Mouse (Mus musculus) cerebellum, adult (tissue): ENCODE results near the gene Ube2q1.
"Not testable (repeated sequence)": the region's sequence is repeated elsewhere in the genome, so short reads cannot be mapped to it uniquely, and the experiment has no call there.

ENCODE experiments used
- ATAC-seq: cut with Nextera tagmentation; 2 replicates; pipeline ENCODE4 v1.9.2; 2017; ENCODE audit warnings: mild to moderate bottlenecking, moderate library complexity, mixed read lengths; ENCODE audit not compliant: insufficient number of reproducible peaks, low FRiP score, low TSS enrichment

Gene Ube2q1

DNA sequence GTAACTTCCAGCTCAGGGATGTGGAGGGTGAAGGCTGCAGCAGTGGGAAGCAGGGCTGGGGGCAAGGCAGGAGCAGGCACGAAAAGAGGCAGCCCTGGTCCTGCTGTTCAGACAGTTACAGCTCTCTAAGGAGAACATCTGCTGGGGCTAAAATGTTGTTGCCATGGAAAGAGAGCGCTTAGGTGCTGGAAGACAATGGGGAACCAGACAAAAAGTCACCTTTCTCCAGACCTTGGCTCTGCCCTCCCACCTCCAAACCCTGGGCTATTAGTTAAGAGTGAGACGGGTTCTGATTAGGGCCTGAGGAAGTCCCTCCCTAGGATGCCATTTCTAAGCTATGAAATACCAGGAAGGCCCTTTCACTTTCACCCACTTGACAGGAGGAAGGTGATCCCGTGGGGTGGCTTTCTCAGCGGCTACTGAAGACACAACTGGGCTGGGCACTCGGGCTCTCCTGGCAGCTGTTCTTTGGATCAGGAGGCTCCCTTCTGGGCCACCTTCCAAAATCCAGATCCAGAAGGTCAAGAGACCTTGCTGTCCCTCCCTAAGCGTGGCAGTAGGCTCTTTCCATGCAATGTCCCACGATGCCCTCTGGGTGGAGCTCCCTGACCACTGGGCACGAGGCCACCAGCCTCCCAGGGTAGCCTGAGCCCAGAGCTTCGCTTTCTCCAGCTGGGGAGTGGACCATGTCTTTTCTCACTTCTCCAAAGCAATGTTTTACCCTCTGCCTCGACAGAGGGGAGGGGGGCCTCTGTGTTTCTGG, 11.8 kb downstream of the Ube2q1 start:
- peak; percentile 66; the same call in 1 of the 2 replicates for ATAC-seq

DNA sequence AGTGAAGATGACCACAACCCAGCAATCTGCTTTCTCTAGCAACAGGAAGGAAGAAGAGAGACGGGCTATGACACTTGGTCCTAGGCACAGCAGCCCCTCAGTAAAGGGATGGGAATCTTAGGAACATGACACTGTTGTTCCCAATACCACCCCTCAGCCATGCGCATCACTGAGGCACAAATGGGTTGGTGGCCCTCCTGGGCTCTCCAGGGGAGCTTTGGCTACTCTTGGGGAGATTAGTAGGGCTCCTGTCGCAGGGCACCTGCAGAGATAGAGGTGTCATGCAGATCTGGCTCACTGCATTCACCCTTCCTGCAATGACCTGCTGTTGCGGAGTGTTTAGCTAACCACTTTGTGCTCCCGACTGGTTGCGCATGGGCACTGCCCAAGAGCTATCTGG, 12.9 kb downstream of the Ube2q1 start:
- no peak for ATAC-seq

DNA sequence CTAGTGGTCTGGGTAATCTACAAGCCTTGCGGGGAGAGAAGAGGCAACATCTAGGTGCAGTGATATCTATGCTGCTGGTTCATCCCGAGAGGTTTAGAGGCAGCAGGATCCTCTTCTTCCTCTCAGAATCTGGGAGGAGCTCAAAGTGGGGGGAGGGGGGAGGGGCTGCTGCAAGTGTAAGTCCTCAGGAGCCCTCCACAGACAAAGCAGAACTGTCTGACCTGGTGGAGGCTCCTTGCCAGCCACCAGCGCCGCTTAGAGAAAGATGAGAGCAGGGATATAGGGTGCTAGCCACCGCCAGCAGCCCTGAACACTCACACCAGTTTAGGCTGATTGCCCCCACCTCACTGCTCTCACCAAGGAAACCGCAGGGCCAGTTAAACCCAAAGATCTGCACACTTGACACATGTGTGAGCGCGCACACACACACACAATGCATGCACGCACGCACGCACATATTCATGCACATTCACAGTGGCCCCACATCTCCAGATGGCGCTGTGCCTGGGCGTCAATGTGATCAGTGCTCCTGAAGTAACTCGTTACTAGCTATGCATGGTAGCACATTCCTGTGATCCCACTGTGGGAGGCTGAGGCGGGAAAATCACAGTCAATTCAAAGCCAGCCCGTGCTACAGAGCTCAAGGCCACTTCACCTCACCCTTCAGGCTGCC, 15.4 kb downstream of the Ube2q1 start:
- ATAC-seq: no peak

- no peak for ATAC-seq
Observed at GRCm38 (mm10) chr3:89794616-89795015, 21.2 kb downstream of the Ube2q1 start.

- ATAC-seq: no peak
Observed at GRCm38 (mm10) chr3:89795746-89796145, 22.3 kb downstream of the Ube2q1 start.

DNA sequence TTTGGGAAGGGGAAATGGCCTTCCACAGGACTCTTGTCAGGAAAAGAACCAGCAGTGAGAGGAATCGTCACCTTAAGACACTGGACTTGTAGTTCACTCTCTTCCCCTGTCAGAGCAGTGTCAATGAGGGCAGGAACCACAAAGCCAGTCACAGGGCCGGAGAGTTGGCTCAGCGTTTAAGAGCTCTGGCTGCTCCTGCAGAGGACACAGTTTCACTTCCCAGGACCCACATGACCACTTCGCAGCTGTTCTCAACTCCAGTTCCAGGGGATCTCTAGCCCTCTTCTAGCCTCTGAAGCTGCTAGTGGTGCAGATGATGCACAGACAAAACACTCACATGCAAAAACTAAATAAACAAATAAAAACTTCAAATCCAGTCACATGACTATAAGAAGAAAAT, 22.9 kb downstream of the Ube2q1 start:
- no peak for ATAC-seq

DNA sequence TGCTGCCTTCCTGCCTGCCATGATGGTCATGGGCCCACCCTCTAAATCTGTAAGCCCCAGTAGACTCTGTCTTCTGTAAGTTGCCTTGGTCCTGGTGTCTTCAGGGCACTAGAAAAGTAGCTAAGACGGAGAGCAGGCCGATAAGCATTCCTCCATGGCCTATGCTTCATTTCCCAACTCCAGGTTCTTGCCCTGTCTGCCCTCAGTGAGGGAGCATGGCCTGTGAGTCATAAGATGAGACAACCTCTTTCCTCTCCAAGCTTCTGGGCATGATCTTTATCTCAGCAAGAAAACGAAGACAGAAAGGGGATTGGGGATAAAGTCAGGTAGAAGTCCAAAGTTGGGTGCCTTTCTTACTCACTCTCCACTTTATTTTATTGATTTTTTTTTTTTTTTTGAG, 25.1 kb downstream of the Ube2q1 start:
- ATAC-seq: no peak

DNA sequence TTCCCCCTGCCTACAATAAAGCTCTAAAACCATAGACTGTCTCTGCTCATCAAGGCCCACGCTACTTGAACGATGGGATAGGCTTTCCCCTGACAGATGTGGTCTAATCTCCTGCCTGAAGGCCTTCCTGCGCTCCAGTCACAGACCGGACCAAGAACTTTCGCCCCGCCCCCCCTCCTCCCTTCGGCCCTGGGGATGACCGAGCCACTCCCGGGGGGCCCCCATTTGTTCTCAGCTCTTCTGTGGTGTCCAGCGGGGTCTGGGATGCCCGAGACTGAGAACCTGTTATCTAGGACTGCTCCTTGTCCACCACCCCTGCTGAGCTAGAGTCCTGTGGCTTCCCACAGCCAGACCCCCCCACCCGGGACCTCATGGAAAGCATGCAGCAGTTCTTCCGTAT, 26.1 kb downstream of the Ube2q1 start:
- no peak for ATAC-seq

DNA sequence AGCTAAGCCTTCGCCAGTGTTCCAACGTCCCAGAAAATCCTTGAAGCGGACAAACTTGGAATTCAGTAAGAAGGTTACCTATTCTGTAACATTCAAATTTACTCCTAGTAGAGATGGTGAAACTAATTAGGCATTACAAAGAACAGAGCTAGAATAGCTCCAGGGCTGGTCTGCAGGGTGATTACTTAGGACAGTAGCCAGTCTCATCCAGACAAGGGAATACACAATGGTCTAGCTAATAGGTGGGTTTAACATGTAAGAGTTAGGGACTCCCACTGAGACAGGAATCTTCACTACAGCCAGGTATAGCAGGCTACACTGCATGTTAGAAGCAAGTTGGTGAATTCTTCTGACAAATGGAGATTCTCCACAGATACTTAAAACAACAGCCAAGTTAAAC, 26.7 kb downstream of the Ube2q1 start:
- not testable (repeated sequence) for ATAC-seq

DNA sequence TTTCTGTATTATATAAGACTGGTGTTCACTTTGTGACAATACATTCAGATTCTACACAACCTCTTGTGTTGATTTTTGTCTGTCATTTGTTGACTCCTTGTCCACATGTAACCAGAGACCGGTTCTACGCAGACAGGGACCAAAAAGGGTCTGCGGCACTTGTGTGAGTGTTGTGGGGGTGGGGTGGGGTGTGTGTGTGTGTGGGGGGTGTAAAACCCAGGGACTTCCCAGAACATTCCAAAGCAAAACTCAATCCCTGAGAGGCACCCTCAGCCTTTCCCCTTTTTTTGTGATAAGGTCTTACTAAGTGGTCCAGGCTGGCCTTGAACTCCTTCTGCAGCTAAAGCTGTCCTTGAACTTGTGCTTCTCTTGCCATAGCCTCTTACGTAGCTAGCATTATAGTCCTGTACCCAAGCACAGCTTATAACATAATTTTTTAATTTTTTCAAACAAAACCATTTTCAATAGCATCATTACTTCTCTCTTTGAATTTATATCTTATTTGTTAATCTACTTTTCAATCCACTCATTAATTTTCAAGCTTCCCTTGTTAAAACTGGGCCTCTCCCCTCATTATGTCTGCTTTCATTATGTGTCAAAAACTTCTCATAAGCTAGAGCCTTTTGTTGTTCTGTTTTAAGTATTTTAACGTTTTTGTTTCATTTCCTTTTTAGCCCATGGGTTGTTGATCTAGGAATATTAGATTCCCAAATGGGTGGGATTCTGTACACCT, 27.5 kb downstream of the Ube2q1 start:
- ATAC-seq: no peak

- ATAC-seq: no peak
Observed at GRCm38 (mm10) chr3:89801507-89801847, 28.1 kb downstream of the Ube2q1 start.

DNA sequence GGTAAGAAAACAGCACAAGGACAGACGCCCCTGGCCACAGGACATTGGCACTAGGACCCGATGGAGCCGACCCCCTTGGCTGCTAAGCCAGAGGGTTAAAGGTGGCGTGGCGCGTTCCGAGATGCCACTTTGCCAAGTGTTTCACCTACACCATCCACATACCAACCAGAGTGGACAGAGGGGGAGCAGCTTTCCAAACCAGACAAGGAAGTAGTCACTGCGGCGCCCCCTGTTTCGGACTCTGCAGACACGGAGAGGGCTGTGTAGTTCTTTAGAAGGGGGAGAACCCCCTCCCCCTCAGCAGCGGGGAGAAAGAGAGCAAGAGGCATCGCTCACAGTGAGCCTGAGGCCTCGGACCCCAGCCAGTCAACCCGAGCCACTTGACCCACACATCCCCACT, 29.5 kb downstream of the Ube2q1 start:
- ATAC-seq: no peak

GRCm38 (mm10) chr3:89805179-89805578, 31.8 kb downstream of the Ube2q1 start:
- no peak for ATAC-seq

- no peak for ATAC-seq
Observed at GRCm38 (mm10) chr3:89806751-89807150, 33.3 kb downstream of the Ube2q1 start.

DNA sequence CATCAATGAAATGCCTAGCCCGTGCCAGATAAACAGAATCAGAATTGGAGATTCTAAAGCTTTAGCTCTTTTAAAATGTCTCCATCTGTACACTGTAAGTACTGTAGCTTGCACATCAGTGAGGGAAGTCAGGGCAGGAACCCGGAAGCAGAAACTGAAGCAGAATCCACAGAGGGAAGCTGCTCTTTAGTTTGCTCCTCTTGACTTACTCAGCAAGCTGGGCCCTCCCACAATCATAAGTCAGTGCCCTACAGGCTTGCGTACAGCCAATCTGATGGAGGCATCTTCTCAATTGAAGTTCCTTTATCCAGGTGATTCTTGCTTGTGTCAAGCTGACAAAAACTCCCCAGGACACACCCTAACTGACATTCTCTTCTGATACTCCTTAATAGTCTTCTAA, 33.8 kb downstream of the Ube2q1 start:
- no peak for ATAC-seq

GRCm38 (mm10) chr3:89807881-89808280, 34.5 kb downstream of the Ube2q1 start:
- no peak for ATAC-seq

DNA sequence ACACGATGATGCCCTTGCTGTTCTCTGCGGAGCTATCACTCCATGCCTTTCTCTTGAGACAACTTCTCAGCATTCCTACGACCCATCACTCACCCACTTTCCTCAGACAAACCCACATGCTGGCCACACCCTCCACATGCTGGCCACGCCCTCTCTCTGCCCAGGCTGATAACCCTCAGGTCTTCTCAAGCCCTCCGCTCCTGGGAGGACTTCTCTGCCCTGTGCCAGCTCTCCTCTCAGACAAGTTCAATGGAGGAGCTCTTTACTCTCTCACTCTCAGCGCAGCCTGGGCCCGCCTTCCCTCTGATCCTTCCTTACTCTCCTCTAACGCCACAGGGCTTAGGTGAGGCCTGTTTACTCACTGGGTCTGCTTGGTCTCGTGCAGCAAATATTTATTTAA, 35.2 kb downstream of the Ube2q1 start:
- ATAC-seq: no peak

DNA sequence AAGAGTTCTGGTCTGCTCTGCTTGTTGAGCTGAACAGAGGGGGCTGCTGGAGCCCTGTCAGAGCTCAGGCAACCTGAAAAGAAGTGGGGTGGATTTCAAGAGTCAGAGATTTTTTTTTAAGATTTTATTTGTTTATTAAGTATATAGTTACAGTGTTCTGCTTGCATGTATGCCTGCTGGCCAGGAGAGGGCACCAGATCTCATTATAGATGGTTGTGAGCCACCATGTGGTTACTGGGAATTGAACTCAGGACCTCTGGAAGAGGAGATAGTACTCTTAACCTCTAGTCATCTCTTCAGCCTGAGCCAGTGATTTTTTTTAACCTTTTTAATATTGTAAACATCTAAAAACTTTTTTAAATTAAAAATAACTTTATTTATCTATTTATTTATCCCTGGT, 37.4 kb downstream of the Ube2q1 start:
- ATAC-seq: no peak

DNA sequence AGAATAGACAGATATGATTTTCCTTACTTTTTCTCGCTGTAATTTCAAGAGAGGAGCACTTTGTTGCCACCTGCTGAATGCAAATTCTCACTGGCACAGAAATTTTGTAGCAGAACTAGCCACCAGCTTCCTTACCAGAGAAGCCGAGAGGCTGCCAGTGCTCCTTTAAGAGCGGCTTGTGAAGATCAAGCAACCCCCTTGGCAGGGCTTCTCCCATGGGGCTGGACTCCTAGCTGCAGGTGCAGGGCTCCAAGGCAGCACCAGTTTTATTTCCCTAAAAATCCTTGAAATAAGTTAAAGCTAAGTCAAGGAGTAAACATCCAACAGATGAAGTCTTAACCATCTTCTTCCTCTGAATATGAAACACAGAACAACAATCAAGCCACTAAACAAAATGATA, 38.8 kb downstream of the Ube2q1 start:
- no peak for ATAC-seq

DNA sequence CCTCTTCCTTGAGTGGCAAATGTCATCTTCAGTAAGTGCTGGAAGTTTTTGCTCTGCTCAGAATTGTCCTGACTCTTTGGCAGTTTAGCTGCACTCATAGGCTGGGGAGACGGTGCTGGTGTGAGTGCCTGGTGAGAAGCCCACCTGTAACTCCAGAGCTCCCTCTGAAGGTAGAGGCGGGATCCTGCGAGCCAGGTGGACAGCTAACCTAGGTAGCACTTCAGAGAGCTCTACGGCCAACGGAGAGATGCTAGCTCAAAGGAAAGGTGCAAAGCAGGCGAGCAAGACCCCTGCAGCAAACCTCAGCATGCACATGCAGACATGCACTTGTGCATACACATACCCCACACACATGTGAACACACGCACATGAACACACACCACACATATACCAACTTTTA, 40.6 kb downstream of the Ube2q1 start:
- no peak for ATAC-seq

DNA sequence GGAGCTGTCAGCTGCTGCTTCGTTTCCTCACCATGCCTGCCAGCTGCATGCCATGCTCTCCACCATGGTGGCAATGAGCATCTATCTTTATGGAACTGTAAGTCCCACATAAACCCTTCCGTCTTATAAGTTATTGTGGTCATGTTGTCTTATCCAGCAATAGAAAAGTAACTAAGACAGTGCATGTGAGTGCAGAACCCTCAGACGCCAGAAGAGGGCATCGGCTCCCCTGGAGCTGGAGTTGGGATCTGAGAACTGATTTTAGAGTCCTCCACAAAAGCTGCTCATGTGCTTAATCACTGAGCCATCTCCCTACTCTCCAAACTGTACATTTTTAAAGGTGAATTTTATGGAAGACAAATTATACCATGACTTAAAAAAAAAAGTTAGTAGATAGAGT, 43.6 kb downstream of the Ube2q1 start:
- ATAC-seq: no peak

GRCm38 (mm10) chr3:89818605-89819004, 45.2 kb downstream of the Ube2q1 start:
- ATAC-seq: no peak
